Mouse (Mus musculus) adrenal gland, postnatal 14 days (tissue): ENCODE results near the gene Fyb2. TPM values are rescaled to one million over a fixed set of nuclear protein-coding genes. Genes with fewer than 3 reads are reported as not detected.

Experiments used
- DNase-seq: peaks from one replicate; pipeline ENCODE4 v3.0.0; 2021; ENCODE audit warnings: mixed read lengths
- total RNA-seq: library from RNA; stranded (reverse); gene quantifications from 2 replicates; pipeline ENCODE4 v1.2.3, GENCODE M21; 2021

The Fyb2 gene
- total RNA-seq, 1 experiment from 2014 or later = 0.19 TPM

DNA sequence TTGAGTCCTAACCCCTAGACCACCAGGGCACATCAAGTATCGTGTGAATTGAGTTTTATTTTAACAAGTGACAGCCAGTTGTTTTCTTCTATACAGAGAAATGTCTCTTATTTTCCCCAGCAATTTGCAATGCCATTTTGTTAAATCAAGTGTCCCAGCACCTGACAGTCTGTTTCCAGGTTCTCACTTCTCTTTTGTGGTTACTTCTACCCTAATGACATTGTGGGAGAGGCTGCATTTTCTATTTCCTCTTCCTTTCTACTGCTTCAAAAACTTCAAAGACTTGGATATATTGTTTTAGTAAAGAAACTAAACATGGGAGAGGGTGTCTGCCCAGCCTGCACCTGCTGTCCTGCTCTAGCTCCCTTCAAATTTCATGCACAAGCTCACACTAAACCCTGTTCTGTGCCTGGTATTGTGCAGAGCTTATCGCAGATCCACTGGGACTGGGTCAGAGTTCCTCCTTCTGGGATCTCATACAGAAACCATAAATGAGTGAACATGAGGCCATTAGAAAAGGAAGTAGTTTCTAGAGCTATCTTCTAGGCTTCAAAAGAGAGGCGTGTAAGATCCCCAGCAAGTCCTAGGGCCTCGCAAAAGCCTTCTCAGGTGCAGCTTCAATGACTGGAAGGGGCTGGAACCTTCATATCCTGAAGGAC lies 94.2 kb downstream of the Fyb2 start:
- no peak for DNase-seq

DNA sequence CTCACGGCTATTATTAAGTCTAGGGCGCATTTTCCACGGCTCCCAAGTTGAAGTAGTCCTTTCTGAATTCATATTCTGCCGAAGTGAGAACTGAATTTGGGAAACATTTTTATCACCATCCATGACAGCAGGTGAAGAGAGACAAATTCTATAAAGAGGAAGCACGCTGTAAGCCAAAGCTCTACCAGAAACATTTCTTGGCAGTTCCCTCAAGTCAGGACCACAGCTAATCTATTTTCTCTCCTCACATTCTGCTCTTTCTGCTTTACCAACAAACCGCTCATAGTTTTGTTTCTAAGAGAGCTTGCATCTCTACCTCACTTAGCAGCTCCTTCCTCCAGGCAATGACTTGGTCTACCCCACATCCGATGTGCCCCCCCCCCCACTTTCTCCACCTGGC lies 100.5 kb downstream of the Fyb2 start:
- DNase-seq = no peak

DNA sequence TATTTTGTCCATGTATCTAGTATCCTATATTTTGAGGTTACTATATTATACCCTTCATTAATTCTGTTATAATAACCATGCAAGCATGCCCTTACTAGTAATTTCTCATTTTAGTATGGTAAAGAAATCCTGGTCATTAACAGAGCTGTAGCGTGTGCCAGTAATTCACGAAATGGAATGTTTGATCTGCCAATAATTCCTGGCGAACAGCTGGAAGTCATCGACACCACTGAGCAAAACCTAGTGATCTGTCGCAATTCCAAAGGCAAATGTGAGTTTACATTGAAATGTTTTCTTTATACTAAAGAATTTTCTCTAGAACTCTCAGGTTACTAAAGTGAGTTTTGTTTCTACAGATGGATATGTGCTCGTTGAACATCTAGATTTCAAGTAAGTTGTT lies 102.2 kb downstream of the Fyb2 start:
- DNase-seq = no peak

- no peak for DNase-seq
These were observed 102.9 kb downstream of the Fyb2 start for GRCm38 (mm10) chr4:105016006-105016613.

- no peak for DNase-seq
These were observed 114.0 kb downstream of the Fyb2 start for GRCm38 (mm10) chr4:105027278-105027677.

DNA sequence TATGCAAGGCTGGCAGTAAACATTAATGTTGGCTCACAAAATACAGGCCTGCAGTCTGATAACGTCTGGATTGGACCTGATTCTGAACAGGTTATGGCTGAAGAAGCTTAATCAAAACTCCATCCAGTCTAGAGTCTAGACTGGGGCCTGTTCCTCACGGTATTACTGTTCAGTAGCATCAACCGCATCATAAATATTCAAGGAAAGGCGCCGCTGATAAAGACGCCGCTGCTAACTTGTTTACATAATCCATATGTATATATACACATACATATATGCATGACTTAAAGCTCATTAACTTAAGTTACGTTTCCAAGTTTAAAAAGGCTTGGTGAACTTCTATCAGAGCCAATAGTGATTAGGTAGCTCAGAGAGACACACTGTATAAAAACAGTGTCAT lies 117.8 kb downstream of the Fyb2 start:
- no peak for DNase-seq

DNA sequence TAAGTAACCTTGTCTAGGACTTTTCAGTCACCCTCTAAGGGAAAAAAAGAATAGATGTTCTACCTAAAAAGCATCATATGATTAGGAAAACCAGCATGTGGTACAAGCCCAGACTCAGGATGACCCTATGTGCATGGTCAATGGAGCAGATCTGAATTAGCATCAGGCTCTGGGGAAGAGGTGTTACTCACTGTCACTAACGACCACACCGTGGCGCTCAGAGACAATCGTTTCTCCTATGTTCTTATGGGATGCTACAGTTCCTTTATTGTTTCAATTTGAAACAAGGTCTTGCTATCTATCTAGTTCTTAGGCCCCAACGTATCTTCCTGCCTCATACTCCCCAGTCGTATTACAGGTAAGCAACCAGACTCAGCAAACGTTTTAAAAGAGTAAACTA lies 119.9 kb downstream of the Fyb2 start:
- no peak for DNase-seq

DNA sequence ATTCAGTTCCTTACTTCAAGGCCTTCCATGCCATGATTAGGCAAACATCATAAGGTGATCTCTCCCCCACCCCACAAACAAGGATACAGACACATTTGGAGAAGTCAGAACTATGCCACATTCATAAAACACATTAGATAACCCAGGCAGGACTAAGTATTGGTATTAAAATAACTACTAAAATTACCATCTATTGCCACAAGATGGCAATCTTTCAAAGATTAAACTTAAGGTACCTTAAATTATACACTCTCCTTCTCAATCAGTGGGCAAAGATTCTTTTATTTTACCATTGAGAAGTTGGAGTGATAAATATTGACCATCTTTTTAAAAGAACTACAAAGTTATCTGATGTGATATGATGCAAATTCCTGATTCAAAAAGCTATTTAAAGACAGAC lies 121.0 kb downstream of the Fyb2 start:
- DNase-seq = no peak

DNA sequence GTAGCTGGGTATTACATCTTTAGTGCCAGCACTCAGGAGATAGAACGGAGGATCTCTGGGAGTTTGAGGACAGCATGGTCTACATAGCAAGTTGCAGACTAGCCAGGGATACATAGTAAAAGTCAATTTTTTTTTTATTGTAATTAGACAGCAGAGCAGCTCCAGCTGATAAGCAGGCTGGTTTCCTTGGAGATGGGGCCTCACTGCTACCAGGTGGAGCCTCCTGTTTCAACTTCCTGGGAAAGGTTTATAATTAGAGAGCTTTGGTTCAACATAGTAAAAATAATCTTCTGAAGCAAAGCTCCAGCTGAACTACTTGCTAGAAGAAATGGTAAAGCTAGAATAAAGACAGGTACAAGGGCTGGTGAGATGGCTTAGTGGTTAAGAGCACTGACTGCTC lies 136.8 kb downstream of the Fyb2 start:
- no peak for DNase-seq

DNA sequence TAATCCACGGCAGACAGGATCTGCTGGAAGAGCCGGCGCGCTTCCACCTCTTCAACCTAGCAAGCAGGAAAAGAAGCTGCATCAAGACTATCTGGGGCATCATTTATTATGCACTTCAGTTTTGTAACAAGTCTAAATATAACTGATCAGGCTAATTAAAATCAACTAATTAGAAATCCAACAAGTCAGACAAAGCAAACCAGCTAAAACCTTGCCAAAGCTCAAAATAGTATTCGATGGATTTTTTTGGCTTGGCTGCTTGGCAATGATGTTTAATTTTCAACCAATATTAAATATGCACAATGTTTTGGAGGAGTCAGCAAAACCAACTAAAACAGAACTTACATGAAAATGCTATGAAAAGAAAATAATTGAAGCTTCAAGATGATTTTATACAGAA lies 138.0 kb downstream of the Fyb2 start:
- DNase-seq = no peak

Other genes starting within 250 kb of the Fyb2 start
- gene C8b, start 147.1 kb upstream of the Fyb2 start, total RNA-seq = 0.45 and 21.9 TPM in 2 replicates
- not detected in 2 replicates for gene Gm17662, start 56.1 kb upstream of the Fyb2 start, total RNA-seq
- 0.64 and 20.3 TPM in 2 replicates for gene C8a, start 37.1 kb upstream of the Fyb2 start, total RNA-seq
- 6.5 and 7.6 TPM in 2 replicates for gene Prkaa2, start 196.4 kb downstream of the Fyb2 start, total RNA-seq
- gene Plpp3, start 243.9 kb downstream of the Fyb2 start, total RNA-seq = 190 and 195 TPM in 2 replicates